Mouse (Mus musculus): ENCODE measurements around the gene Nkain1. TPM values are rescaled to one million over a fixed set of nuclear protein-coding genes. Genes with fewer than 3 reads are reported as not detected.

The Nkain1 gene
- polyA plus RNA-seq (2015; fragmentation: Nextera tagmentation; extraction: Ambion mirVana) = not detected in 2 replicates

GRCm38 (mm10) chr4:130574048-130574413 lies at the start of gene Nkain1:
Gene Nkain1, minus strand, starts transcription at chr4:130574173.

Other genes starting within 250 kb of the Nkain1 start
- 53.7 and 55.3 TPM in 2 replicates for gene Zcchc17, start 214.2 kb downstream of the Nkain1 start, polyA plus RNA-seq (2015; fragmentation: Nextera tagmentation; extraction: Ambion mirVana)
- gene Snrnp40, start 214.0 kb downstream of the Nkain1 start, polyA plus RNA-seq (2015; fragmentation: Nextera tagmentation; extraction: Ambion mirVana) = 102 and 110 TPM in 2 replicates
- gene Pum1, start 89.1 kb upstream of the Nkain1 start, polyA plus RNA-seq (2015; fragmentation: Nextera tagmentation; extraction: Ambion mirVana) = 30.3 and 32.8 TPM in 2 replicates
- 7.9 and 12.5 TPM in 2 replicates for gene Sdc3, start 218.4 kb upstream of the Nkain1 start, polyA plus RNA-seq (2015; fragmentation: Nextera tagmentation; extraction: Ambion mirVana)